Mouse (Mus musculus): ENCODE results near the gene 1700001C02Rik.

DNA sequence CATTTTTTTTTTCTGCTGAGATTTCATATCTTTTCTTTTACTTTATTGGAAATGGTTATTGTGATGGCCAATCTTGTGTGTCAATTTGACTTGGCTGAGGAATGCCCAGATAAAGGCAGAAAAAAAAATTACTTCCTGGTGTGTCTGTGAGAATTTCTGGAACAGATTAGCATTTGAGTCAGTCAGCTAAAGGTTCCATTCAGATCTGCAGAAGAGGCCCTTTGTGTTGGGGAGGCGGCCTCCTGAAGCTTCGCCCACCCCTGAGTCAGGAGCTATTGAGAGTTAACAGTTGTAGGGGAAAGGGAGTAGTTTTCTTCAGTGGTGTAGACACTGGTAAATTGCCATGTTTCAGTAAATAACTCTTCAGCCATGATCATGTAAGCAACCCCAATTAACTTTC, 29.4 kb downstream of the 1700001C02Rik start:
- no peak for TF ChIP-seq CTCF (IDR thresholded peaks at IDR 0.05; ENCODE audit: low read depth)
- TF ChIP-seq EP300 (IDR thresholded peaks at IDR 0.05; ENCODE audit: low read depth), result no peak
